Mouse (Mus musculus) CH12.LX (cell line): ENCODE results near the gene Hpcal1. TPM values are rescaled to one million over a fixed set of nuclear protein-coding genes. Genes with fewer than 3 reads are reported as not detected.

ENCODE experiments used
- DNase-seq: peaks from one replicate; pipeline ENCODE4 v3.0.0-alpha.2; 2013; ENCODE audit errors: extremely low read depth
- H3K27ac ChIP-seq: 2 replicates; pipeline ENCODE4 v1.5.1; 2012; ENCODE audit warnings: low read depth, mild to moderate bottlenecking, control low read depth, moderate library complexity; ENCODE audit not compliant: insufficient read depth
- H3K27me3 ChIP-seq: replicated peaks from 2 replicates; pipeline ENCODE3; 2012; ENCODE audit warnings: inconsistent platforms
- H3K36me3 ChIP-seq, 2 experiments: replicated peaks in 1 of 2; 2 replicates each; pipeline versions ENCODE3 to v1.6.1; 2012; ENCODE audit warnings: inconsistent platforms in 1 of 2, low read length in 1 of 2, mild to moderate bottlenecking in 1 of 2, mixed read lengths in 1 of 2, moderate library complexity in 1 of 2; ENCODE audit not compliant: control insufficient read depth in 1 of 2, insufficient read depth in 1 of 2
- H3K4me1 ChIP-seq, 2 experiments: 2 replicates each; pipeline ENCODE4 v1.6.1; 2012; ENCODE audit warnings: inconsistent platforms in 1 of 2, moderate library complexity in 1 of 2; ENCODE audit not compliant: insufficient read depth in 2 of 2, control insufficient read depth in 1 of 2
- H3K4me2 ChIP-seq: 2 replicates; pipeline ENCODE4 v1.6.1; 2012; ENCODE audit warnings: low read depth, mild to moderate bottlenecking, control low read depth; ENCODE audit not compliant: poor library complexity, insufficient read depth, severe bottlenecking
- H3K4me3 ChIP-seq, 3 experiments: fragments of 150-350 bp in 1 of 3; sonication (generic) in 1 of 3; replicated peaks in 1 of 3; 2 replicates each; pipeline versions ENCODE3 to v1.5.1; 2011 to 2012; ENCODE audit warnings: low read depth in 2 of 3, low read length in 2 of 3, mild to moderate bottlenecking in 2 of 3, moderate library complexity in 2 of 3, control low read depth in 1 of 3, improper control_type of control experiment in 1 of 3, inconsistent platforms in 1 of 3, mixed read lengths in 1 of 3; ENCODE audit not compliant: poor library complexity in 1 of 3
- H3K79me2 ChIP-seq: replicated peaks from 2 replicates; pipeline ENCODE4 v1.6.1; 2012; ENCODE audit warnings: mild to moderate bottlenecking, moderate library complexity; ENCODE audit not compliant: control insufficient read depth, poor library complexity, insufficient read depth, severe bottlenecking; ENCODE audit errors: extremely low read depth
- H3K9ac ChIP-seq: 2 replicates; pipeline ENCODE4 v1.6.1; 2012; ENCODE audit warnings: low read depth, mild to moderate bottlenecking, control low read depth, moderate library complexity; ENCODE audit not compliant: insufficient read depth
- H3K9me3 ChIP-seq: replicated peaks from 2 replicates; pipeline ENCODE3; 2012; ENCODE audit warnings: low read length, inconsistent platforms, mixed read lengths
- BHLHE40 ChIP-seq: IDR thresholded peaks from 2 replicates; pipeline ENCODE4 v1.6.1; 2011; ENCODE audit warnings: mild to moderate bottlenecking, low read depth, low read length, improper control_type of control experiment
- CHD2 ChIP-seq: IDR thresholded peaks from 2 replicates; pipeline ENCODE4 v1.6.1; 2011; ENCODE audit warnings: low read length, improper control_type of control experiment
- CTCF ChIP-seq, 2 experiments: IDR thresholded peaks in 1 of 2; conservative IDR thresholded peaks in 1 of 2; 2 replicates each; pipeline ENCODE4 v1.5.1; 2011 to 2012; ENCODE audit warnings: low read depth in 2 of 2, low read length in 2 of 2, improper control_type of control experiment in 1 of 2, inconsistent platforms in 1 of 2, mild to moderate bottlenecking in 1 of 2, moderate library complexity in 1 of 2
- E2F4 ChIP-seq: IDR thresholded peaks from 2 replicates; pipeline ENCODE4 v1.6.1; 2011; ENCODE audit warnings: low read depth, low read length, improper control_type of control experiment; ENCODE audit not compliant: insufficient replicate concordance
- EP300 ChIP-seq: IDR thresholded peaks from 2 replicates; pipeline ENCODE4 v1.6.1; 2011; ENCODE audit warnings: low read length, improper control_type of control experiment
- ETS1 ChIP-seq: conservative IDR thresholded peaks from 2 replicates; pipeline ENCODE4 v1.6.1; 2012; ENCODE audit warnings: low read depth, mild to moderate bottlenecking, inconsistent platforms, low read length, improper control_type of control experiment, moderate library complexity
- GABPA ChIP-seq: IDR thresholded peaks from 2 replicates; pipeline ENCODE4 v1.6.1; 2012; ENCODE audit warnings: low read depth, low read length, improper control_type of control experiment, inconsistent platforms; ENCODE audit not compliant: insufficient replicate concordance
- HCFC1 ChIP-seq: IDR thresholded peaks from 2 replicates; pipeline ENCODE4 v1.6.1; 2012; ENCODE audit warnings: low read depth, mild to moderate bottlenecking, inconsistent platforms, low read length, improper control_type of control experiment
- MAZ ChIP-seq: IDR thresholded peaks from 2 replicates; pipeline ENCODE4 v1.6.1; 2012; ENCODE audit warnings: low read depth, mild to moderate bottlenecking, inconsistent platforms, low read length, improper control_type of control experiment, moderate library complexity
- MEF2A ChIP-seq: IDR thresholded peaks from 2 replicates; pipeline ENCODE4 v1.6.1; 2014; ENCODE audit warnings: low read depth, mild to moderate bottlenecking, inconsistent platforms, low read length, improper control_type of control experiment, borderline replicate concordance
- MYC ChIP-seq: IDR thresholded peaks from 2 replicates; pipeline ENCODE4 v1.6.1; 2011; ENCODE audit warnings: low read depth, mild to moderate bottlenecking, improper control_type of control experiment, low read length
- NELFE ChIP-seq: IDR thresholded peaks from 2 replicates; pipeline ENCODE4 v1.6.1; 2011; ENCODE audit warnings: low read depth, low read length, improper control_type of control experiment
- NRF1 ChIP-seq: IDR thresholded peaks from 2 replicates; pipeline ENCODE4 v1.6.1; 2014; ENCODE audit warnings: low read depth, mild to moderate bottlenecking, inconsistent platforms, low read length, improper control_type of control experiment, moderate library complexity
- PAX5 ChIP-seq: IDR thresholded peaks from 2 replicates; pipeline ENCODE4 v1.6.1; 2012; ENCODE audit warnings: low read length, inconsistent platforms, mixed read lengths
- RAD21 ChIP-seq: IDR thresholded peaks from 2 replicates; pipeline ENCODE4 v1.6.1; 2011; ENCODE audit warnings: low read depth, mild to moderate bottlenecking, low read length, improper control_type of control experiment, moderate library complexity
- SMC3 ChIP-seq: IDR thresholded peaks from 2 replicates; pipeline ENCODE4 v1.6.1; 2011; ENCODE audit warnings: low read depth, low read length, improper control_type of control experiment
- TBP ChIP-seq: conservative IDR thresholded peaks from 2 replicates; pipeline ENCODE4 v1.6.1; 2011; ENCODE audit warnings: low read depth, low read length, improper control_type of control experiment
- UBTF ChIP-seq: IDR thresholded peaks from 2 replicates; pipeline ENCODE4 v1.6.1; 2012; ENCODE audit warnings: low read depth, mild to moderate bottlenecking, inconsistent platforms, low read length, improper control_type of control experiment, moderate library complexity
- USF1 ChIP-seq: IDR thresholded peaks from 2 replicates; pipeline ENCODE4 v1.6.1; 2014; ENCODE audit warnings: low read depth, mild to moderate bottlenecking, inconsistent platforms, low read length, improper control_type of control experiment
- dilution Hi-C: fragments of 300-500 bp; cut with MboI; formaldehyde crosslinking; loops from 2 replicates; pipeline ENCODE4 v1.14.3; 2020; ENCODE audit warnings: low sequenced_read_pairs; ENCODE audit not compliant: extremely low pct_unique_long_range_greater_than_20kb, extremely low pct_ligation_motif_present
- in situ Hi-C: fragments of 300-500 bp; cut with MboI; formaldehyde crosslinking; loops from 3 replicates; pipeline ENCODE4 v1.14.3; 2019; ENCODE audit warnings: low sequenced_read_pairs, low pct_ligation_motif_present, low pct_unique_long_range_greater_than_20kb, mixed read lengths
- polyA plus RNA-seq: library from polyadenylated mRNA; unstranded; fragments of >175 nt; gene quantifications from 2 replicates; pipeline ENCODE4 v1.2.1, GENCODE M21; 2012; ENCODE audit warnings: low read depth; ENCODE audit not compliant: insufficient read length
- total RNA-seq, 2 experiments: library from RNA; depleted of rRNA; stranded (reverse); fragments of 300-350 nt in 1 of 2; fragments of >200 nt in 1 of 2; gene quantifications; 2 replicates each; pipeline ENCODE4 v1.2.3; 2012 to 2014

Hpcal1 gene
- total and polyA plus RNA-seq, 3 experiments: 4.9 to 5.5 (median 4.9) TPM

GRCm38 (mm10) chr12:17738473-17738872, 47.8 kb downstream of the Hpcal1 start:
- Histone ChIP-seq H3K9me3 (no peaks in the 10 kb centered on the region), H3K27me3 (no peaks in the 10 kb centered on the region), H3K4me2 (no peak overlapping the region), H3K27ac (no peak overlapping the region), H3K4me1 (peaks cover 0 to 3% of the 10 kb centered on the region in 2 experiments; a peak in 1 of 4 replicates), H3K79me2 (no peaks in the 10 kb centered on the region), H3K4me3 (no peak overlapping the region), H3K9ac (no peak overlapping the region), H3K36me3 (no peaks in the 10 kb centered on the region)
- TF ChIP-seq UBTF (no peak), E2F4 (no peak), BHLHE40 (no peak), TBP (no peak), GABPA (no peak), NRF1 (no peak)
- in situ Hi-C loops (no loop called here), dilution Hi-C loops (no loop called here)
- no peak for DNase-seq

GRCm38 (mm10) chr12:17740226-17740625, 49.6 kb downstream of the Hpcal1 start:
- no peaks in the 10 kb centered on the region for H3K36me3 ChIP-seq
- no peak overlapping the region for H3K4me2 ChIP-seq
- H3K4me1 ChIP-seq: peaks cover 0 to 3% of the 10 kb centered on the region in 2 experiments; a peak in 1 of 4 replicates
- DNase-seq: no peak
- TF ChIP-seq ETS1: no peak
- no peak for TF ChIP-seq PAX5
- no peak for TF ChIP-seq E2F4
- no peak for TF ChIP-seq NRF1
- TF ChIP-seq EP300: no peak
- TF ChIP-seq MYC: no peak
- no peak for TF ChIP-seq SMC3
- no peak for TF ChIP-seq RAD21
- TF ChIP-seq MEF2A: no peak
- TF ChIP-seq CHD2: no peak
- no peak for TF ChIP-seq BHLHE40
- no peak for TF ChIP-seq HCFC1
- TF ChIP-seq USF1: no peak
- TF ChIP-seq MAZ: no peak
- no peak for TF ChIP-seq CTCF (conservative IDR thresholded peaks at IDR 0.05 in 1 of 2, IDR thresholded peaks at IDR 0.05 in 1 of 2; ENCODE audit: low read depth in 2 of 2, low read length in 2 of 2)
- no peak for TF ChIP-seq NELFE
- H3K27ac ChIP-seq: no peak overlapping the region
- H3K9me3 ChIP-seq: no peaks in the 10 kb centered on the region
- no peak overlapping the region for H3K9ac ChIP-seq
- no peaks in the 10 kb centered on the region for H3K79me2 ChIP-seq
- dilution Hi-C loops (no loop called here), in situ Hi-C loops (no loop called here)
- no peak overlapping the region for H3K4me3 ChIP-seq
- no peaks in the 10 kb centered on the region for H3K27me3 ChIP-seq
